Mouse (Mus musculus) heart, adult 2 months (tissue): Measurements from ENCODE around the gene Gm9821.

Source experiments
- CTCF ChIP-seq: fragments of 200-600 bp; IDR thresholded peaks from 2 replicates; pipeline ENCODE4 v1.8.1; 2022; ENCODE audit warnings: antibody characterized with exemption, mild to moderate bottlenecking, moderate library complexity
- EP300 ChIP-seq: fragments of 200-500 bp; IDR thresholded peaks from 2 replicates; pipeline ENCODE4 v1.6.1; 2011; ENCODE audit warnings: low read depth, low read length, control low read depth; ENCODE audit not compliant: insufficient read depth
- POLR2A ChIP-seq: fragments of 200-500 bp; IDR thresholded peaks from 2 replicates; pipeline ENCODE4 v1.6.1; 2011; ENCODE audit warnings: mild to moderate bottlenecking, low read depth, low read length, control low read depth; ENCODE audit not compliant: insufficient read depth

DNA sequence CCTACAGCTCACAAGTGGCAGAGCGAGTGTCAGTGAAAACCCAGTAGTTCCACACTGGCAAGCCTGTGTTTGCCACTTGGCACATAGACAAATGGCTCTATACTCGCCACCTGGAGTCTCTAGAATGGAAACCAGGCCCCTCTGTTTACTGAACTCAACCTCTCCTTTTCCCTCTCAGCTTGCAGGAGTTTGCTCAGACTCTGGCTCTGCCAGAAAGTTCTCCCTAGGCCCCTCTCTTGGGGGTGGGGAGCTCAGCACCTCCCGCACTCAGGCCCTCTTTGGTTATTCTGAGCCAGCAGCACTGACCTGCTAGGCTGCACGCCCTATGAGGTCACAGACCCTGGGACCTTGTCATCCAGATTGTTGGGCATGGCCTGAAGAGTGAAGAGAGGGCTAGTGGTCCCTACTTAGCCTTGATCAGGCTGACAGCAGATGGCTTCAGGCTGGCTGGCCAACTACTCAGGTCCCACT is 9.7 kb downstream of the Gm9821 start:
- no peak for TF ChIP-seq CTCF
- no peak for TF ChIP-seq EP300
- no peak for TF ChIP-seq POLR2A
